Mouse (Mus musculus): Measurements from ENCODE around the gene Zmynd12. TPM values are rescaled to one million over a fixed set of nuclear protein-coding genes. Genes with fewer than 3 reads are reported as not detected.

Zmynd12 gene
- polyA plus RNA-seq, 1 experiment: not detected

DNA sequence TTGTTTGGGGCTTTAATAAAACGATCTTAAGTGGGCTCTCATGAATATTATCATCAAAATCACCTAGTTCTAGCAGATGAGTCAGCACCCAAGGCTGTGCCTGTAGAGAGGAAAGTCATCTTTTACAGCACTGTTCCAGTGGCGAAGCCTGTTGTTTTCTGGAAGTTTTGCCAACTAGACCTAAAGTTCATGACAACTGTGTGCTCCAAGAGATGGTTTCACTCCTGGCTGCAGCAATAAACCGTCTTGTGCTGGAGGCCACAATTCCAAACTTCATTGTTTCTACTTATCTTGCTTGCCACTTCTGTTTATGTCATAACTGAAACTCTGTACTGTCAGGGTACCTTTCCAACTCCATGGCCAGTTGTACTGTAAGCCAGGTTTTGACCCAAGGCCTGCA is 5.3 kb upstream of the Zmynd12 start:
- no peaks in the 10 kb centered on the region for H3K79me2 ChIP-seq (ENCODE audit: control insufficient read depth, insufficient read depth)
- H3K79me3 ChIP-seq (ENCODE audit: low read depth): no peaks in the 10 kb centered on the region
- H3ac ChIP-seq (ENCODE audit: control insufficient read depth, insufficient read length, low read depth): no peak overlapping the region
- no peak for TF ChIP-seq MYOG (IDR thresholded peaks at IDR 0.05; ENCODE audit: control insufficient read depth, extremely low read depth, insufficient read length)
- no peak for TF ChIP-seq USF1 (IDR thresholded peaks at IDR 0.05; ENCODE audit: low read depth)
- TF ChIP-seq CEBPB (IDR thresholded peaks at IDR 0.05; ENCODE audit: low read depth): no peak
- TF ChIP-seq CTCF (IDR thresholded peaks at IDR 0.05; ENCODE audit: control insufficient read depth, insufficient read depth, insufficient read length): no peak
- no peak for TF ChIP-seq FOSL1 (IDR thresholded peaks at IDR 0.05; ENCODE audit: insufficient read depth, low read length, poor library complexity, severe bottlenecking)
- TF ChIP-seq MAX (IDR thresholded peaks at IDR 0.05): no peak
- TF ChIP-seq MYOD1 (IDR thresholded peaks at IDR 0.05; ENCODE audit: control insufficient read depth, insufficient read length, low read depth): no peak
- peaks cover 4% of the 10 kb centered on the region for H3K36me3 ChIP-seq (ENCODE audit: control insufficient read depth, insufficient read depth)
- H3K4me3 ChIP-seq (ENCODE audit: insufficient read depth, poor library complexity, severe bottlenecking): no peak overlapping the region
- H3K27me3 ChIP-seq (ENCODE audit: control insufficient read depth, insufficient read depth, insufficient read length): no peaks in the 10 kb centered on the region

DNA sequence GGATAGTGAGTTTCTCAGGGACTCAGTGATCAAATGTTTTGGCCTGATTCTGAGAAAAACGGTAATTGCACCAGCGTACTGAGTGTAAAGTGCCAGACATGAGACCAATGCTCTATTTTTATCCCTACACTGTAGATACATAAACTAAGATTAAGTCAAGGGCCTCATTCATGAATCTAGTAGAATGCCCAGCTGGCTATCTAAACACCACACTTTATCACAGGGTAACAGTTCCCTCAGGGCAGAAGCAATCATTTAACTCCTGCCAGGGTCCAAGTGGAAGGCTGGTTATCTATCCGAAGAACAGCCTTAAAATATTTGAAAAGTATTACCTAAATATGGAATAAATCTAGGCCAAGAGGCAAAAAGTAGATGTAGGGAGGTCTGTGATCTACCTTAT is 4.7 kb upstream of the Zmynd12 start:
- no peaks in the 10 kb centered on the region for H3K27me3 ChIP-seq (ENCODE audit: control insufficient read depth, insufficient read depth, insufficient read length)
- no peak overlapping the region for H3K4me3 ChIP-seq (ENCODE audit: insufficient read depth, poor library complexity, severe bottlenecking)
- TF ChIP-seq CEBPB (IDR thresholded peaks at IDR 0.05; ENCODE audit: low read depth): no peak
- TF ChIP-seq MAX (IDR thresholded peaks at IDR 0.05): no peak
- no peak for TF ChIP-seq USF1 (IDR thresholded peaks at IDR 0.05; ENCODE audit: low read depth)
- TF ChIP-seq FOSL1 (IDR thresholded peaks at IDR 0.05; ENCODE audit: insufficient read depth, low read length, poor library complexity, severe bottlenecking): no peak
- no peak for TF ChIP-seq MYOD1 (IDR thresholded peaks at IDR 0.05; ENCODE audit: control insufficient read depth, insufficient read length, low read depth)
- no peak for TF ChIP-seq MYOG (IDR thresholded peaks at IDR 0.05; ENCODE audit: control insufficient read depth, extremely low read depth, insufficient read length)
- no peak for TF ChIP-seq CTCF (IDR thresholded peaks at IDR 0.05; ENCODE audit: control insufficient read depth, insufficient read depth, insufficient read length)
- peaks cover 4% of the 10 kb centered on the region for H3K36me3 ChIP-seq (ENCODE audit: control insufficient read depth, insufficient read depth)
- H3ac ChIP-seq (ENCODE audit: control insufficient read depth, insufficient read length, low read depth): no peak overlapping the region
- no peaks in the 10 kb centered on the region for H3K79me3 ChIP-seq (ENCODE audit: low read depth)
- H3K79me2 ChIP-seq (ENCODE audit: control insufficient read depth, insufficient read depth): no peaks in the 10 kb centered on the region

DNA sequence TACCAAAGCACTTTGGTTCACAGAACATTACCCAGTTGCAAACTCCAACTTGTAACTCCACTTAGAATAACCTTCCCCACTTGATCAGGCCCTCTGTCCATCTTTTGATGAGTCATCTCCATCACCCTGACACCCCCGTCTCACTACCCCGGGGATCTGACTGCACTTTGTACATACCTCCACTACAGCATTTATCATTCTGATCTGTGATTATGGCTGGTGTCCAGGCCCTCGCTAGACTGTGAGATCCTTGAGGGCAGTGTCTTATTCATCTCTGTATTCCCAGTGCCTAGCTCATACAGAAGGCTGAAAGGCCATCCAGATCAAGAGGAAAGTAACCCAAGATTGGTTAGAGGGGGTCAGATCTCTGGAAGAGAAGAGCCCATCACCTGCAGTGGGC is 1.4 kb upstream of the Zmynd12 start:
- H3K79me2 ChIP-seq (ENCODE audit: control insufficient read depth, insufficient read depth): no peaks in the 10 kb centered on the region
- peak overlapping the region; percentile 63 for H3K4me3 ChIP-seq (ENCODE audit: insufficient read depth, poor library complexity, severe bottlenecking)

DNA sequence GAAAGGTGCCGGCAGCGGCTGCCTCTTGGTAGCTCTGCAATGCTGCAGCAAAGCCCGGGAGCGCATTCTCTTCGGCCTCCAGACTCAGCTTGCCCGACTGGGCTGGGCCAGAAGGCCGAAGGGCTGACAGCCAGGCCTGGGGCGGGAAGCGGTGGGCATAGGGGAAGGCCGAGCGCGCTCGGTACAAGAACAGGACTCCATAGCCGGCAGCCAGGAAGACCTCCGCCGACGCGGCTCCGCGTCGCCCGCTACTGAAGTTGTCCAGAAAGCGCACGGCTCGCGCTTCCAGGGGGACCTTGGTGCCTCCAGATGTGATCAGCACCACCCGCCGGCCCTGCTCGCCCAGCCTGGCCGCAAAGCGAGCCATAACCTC is 707 bp upstream of the Zmynd12 start:
- peak overlapping the region; percentile 91 for H3ac ChIP-seq (ENCODE audit: control insufficient read depth, insufficient read length, low read depth)
- peaks cover 4% of the 10 kb centered on the region for H3K36me3 ChIP-seq (ENCODE audit: control insufficient read depth, insufficient read depth)
- TF ChIP-seq MAX (IDR thresholded peaks at IDR 0.05) (no peak), CTCF (IDR thresholded peaks at IDR 0.05; ENCODE audit: control insufficient read depth, insufficient read depth, insufficient read length) (no peak), USF1 (IDR thresholded peaks at IDR 0.05; ENCODE audit: low read depth) (no peak), FOSL1 (IDR thresholded peaks at IDR 0.05; ENCODE audit: insufficient read depth, low read length, poor library complexity, severe bottlenecking) (no peak), MYOD1 (IDR thresholded peaks at IDR 0.05; ENCODE audit: control insufficient read depth, insufficient read length, low read depth) (no peak), CEBPB (IDR thresholded peaks at IDR 0.05; ENCODE audit: low read depth) (no peak), MYOG (IDR thresholded peaks at IDR 0.05; ENCODE audit: control insufficient read depth, extremely low read depth, insufficient read length) (no peak)
- no peaks in the 10 kb centered on the region for H3K27me3 ChIP-seq (ENCODE audit: control insufficient read depth, insufficient read depth, insufficient read length)
- H3K4me3 ChIP-seq (ENCODE audit: insufficient read depth, poor library complexity, severe bottlenecking): peak overlapping the region; percentile 63
- H3K79me2 ChIP-seq (ENCODE audit: control insufficient read depth, insufficient read depth): no peaks in the 10 kb centered on the region
- H3K79me3 ChIP-seq (ENCODE audit: low read depth): no peaks in the 10 kb centered on the region

More for the DNA sequence above, 1.4 kb upstream of the Zmynd12 start:
- Histone ChIP-seq H3K79me3 (ENCODE audit: low read depth) (no peaks in the 10 kb centered on the region), H3K36me3 (ENCODE audit: control insufficient read depth, insufficient read depth) (peaks cover 4% of the 10 kb centered on the region), H3ac (ENCODE audit: control insufficient read depth, insufficient read length, low read depth) (no peak overlapping the region), H3K27me3 (ENCODE audit: control insufficient read depth, insufficient read depth, insufficient read length) (no peaks in the 10 kb centered on the region)
- TF ChIP-seq MYOG (IDR thresholded peaks at IDR 0.05; ENCODE audit: control insufficient read depth, extremely low read depth, insufficient read length) (no peak), MYOD1 (IDR thresholded peaks at IDR 0.05; ENCODE audit: control insufficient read depth, insufficient read length, low read depth) (no peak), FOSL1 (IDR thresholded peaks at IDR 0.05; ENCODE audit: insufficient read depth, low read length, poor library complexity, severe bottlenecking) (no peak), CTCF (IDR thresholded peaks at IDR 0.05; ENCODE audit: control insufficient read depth, insufficient read depth, insufficient read length) (no peak), MAX (IDR thresholded peaks at IDR 0.05) (no peak), CEBPB (IDR thresholded peaks at IDR 0.05; ENCODE audit: low read depth) (no peak), USF1 (IDR thresholded peaks at IDR 0.05; ENCODE audit: low read depth) (no peak)

DNA sequence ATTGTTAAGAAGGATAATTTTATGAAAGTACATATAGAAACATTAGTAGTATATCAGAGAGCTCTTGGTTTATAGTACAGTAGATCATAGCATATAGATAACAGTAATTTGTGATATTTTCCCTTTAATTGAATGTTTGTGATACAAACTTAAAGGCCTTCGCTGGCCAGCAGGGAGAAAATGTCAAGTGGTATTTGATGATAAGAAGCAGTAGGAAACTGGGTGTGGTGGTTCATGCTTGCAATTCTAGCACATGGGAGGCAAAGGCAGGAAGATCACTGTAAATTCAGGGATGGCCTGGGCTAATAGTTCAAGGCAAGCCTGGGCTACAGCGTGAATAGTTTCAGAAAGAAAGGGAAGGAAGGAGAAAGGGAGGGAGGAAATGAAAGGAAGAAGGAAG is 2.5 kb downstream of the Zmynd12 start:
- H3K79me3 ChIP-seq (ENCODE audit: low read depth): no peaks in the 10 kb centered on the region
- H3K4me3 ChIP-seq (ENCODE audit: insufficient read depth, poor library complexity, severe bottlenecking): no peak overlapping the region
- no peak overlapping the region for H3ac ChIP-seq (ENCODE audit: control insufficient read depth, insufficient read length, low read depth)
- H3K36me3 ChIP-seq (ENCODE audit: control insufficient read depth, insufficient read depth): no peaks in the 10 kb centered on the region
- no peaks in the 10 kb centered on the region for H3K27me3 ChIP-seq (ENCODE audit: control insufficient read depth, insufficient read depth, insufficient read length)
- H3K79me2 ChIP-seq (ENCODE audit: control insufficient read depth, insufficient read depth): no peaks in the 10 kb centered on the region
- TF ChIP-seq CTCF (IDR thresholded peaks at IDR 0.05; ENCODE audit: control insufficient read depth, insufficient read depth, insufficient read length) (no peak), MYOD1 (IDR thresholded peaks at IDR 0.05; ENCODE audit: control insufficient read depth, insufficient read length, low read depth) (no peak), MYOG (IDR thresholded peaks at IDR 0.05; ENCODE audit: control insufficient read depth, extremely low read depth, insufficient read length) (no peak), CEBPB (IDR thresholded peaks at IDR 0.05; ENCODE audit: low read depth) (no peak), MAX (IDR thresholded peaks at IDR 0.05) (no peak), FOSL1 (IDR thresholded peaks at IDR 0.05; ENCODE audit: insufficient read depth, low read length, poor library complexity, severe bottlenecking) (no peak), USF1 (IDR thresholded peaks at IDR 0.05; ENCODE audit: low read depth) (no peak)

DNA sequence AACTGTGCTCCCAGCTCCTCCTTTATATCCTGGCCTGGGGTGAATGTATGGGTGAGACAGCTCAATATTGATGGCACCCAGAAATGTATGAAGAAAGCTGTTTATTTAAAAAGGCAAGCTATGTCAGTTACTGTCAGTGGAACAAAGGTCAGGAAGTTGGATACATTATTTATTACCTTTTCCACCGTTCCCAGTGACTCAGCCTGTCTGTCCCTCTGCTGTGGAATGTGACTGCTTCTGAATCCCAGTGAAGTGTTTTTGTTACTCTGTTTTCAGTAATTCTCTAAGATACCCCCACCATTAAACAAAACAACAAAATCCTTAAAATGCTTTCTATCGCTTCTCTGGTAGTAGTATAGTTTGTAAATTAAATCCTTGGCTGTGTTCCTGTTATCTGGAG is 3.0 kb downstream of the Zmynd12 start:
- Histone ChIP-seq H3K79me3 (ENCODE audit: low read depth) (no peaks in the 10 kb centered on the region), H3K36me3 (ENCODE audit: control insufficient read depth, insufficient read depth) (no peaks in the 10 kb centered on the region), H3K4me3 (ENCODE audit: insufficient read depth, poor library complexity, severe bottlenecking) (no peak overlapping the region), H3K79me2 (ENCODE audit: control insufficient read depth, insufficient read depth) (no peaks in the 10 kb centered on the region), H3K27me3 (ENCODE audit: control insufficient read depth, insufficient read depth, insufficient read length) (no peaks in the 10 kb centered on the region), H3ac (ENCODE audit: control insufficient read depth, insufficient read length, low read depth) (no peak overlapping the region)
- TF ChIP-seq MAX (IDR thresholded peaks at IDR 0.05): no peak
- no peak for TF ChIP-seq FOSL1 (IDR thresholded peaks at IDR 0.05; ENCODE audit: insufficient read depth, low read length, poor library complexity, severe bottlenecking)
- TF ChIP-seq CTCF (IDR thresholded peaks at IDR 0.05; ENCODE audit: control insufficient read depth, insufficient read depth, insufficient read length): no peak
- no peak for TF ChIP-seq USF1 (IDR thresholded peaks at IDR 0.05; ENCODE audit: low read depth)
- TF ChIP-seq CEBPB (IDR thresholded peaks at IDR 0.05; ENCODE audit: low read depth): no peak
- no peak for TF ChIP-seq MYOD1 (IDR thresholded peaks at IDR 0.05; ENCODE audit: control insufficient read depth, insufficient read length, low read depth)
- TF ChIP-seq MYOG (IDR thresholded peaks at IDR 0.05; ENCODE audit: control insufficient read depth, extremely low read depth, insufficient read length): no peak
